Mouse (Mus musculus) hindbrain, embryonic 13.5 days (tissue): Measurements from ENCODE around the gene Rimbp2. TPM values are rescaled to one million over a fixed set of nuclear protein-coding genes. Genes with fewer than 3 reads are reported as not detected.
"Not testable (repeated sequence)": the region's sequence is repeated elsewhere in the genome, so short reads cannot be mapped to it uniquely, and the experiment has no call there.

Source experiments
- ATAC-seq: fragments of 200-750 bp; cut with Nextera tagmentation; 2 replicates; pipeline ENCODE4 v1.8.0; 2017; ENCODE audit warnings: moderate TSS enrichment; ENCODE audit not compliant: low FRiP score
- H3K27ac ChIP-seq: fragments of 300-500 bp; sonication (generic); 2 replicates; pipeline ENCODE4 v1.5.1; 2015; ENCODE audit warnings: inconsistent platforms, mild to moderate bottlenecking, moderate library complexity
- H3K27me3 ChIP-seq: fragments of 300-500 bp; sonication (generic); 2 replicates; pipeline ENCODE4 v1.6.1; 2015; ENCODE audit warnings: mild to moderate bottlenecking, inconsistent platforms
- H3K36me3 ChIP-seq: fragments of 300-500 bp; sonication (generic); 2 replicates; pipeline ENCODE4 v1.6.1; 2015; ENCODE audit warnings: mild to moderate bottlenecking, inconsistent platforms
- H3K4me1 ChIP-seq: fragments of 300-500 bp; sonication (generic); replicated peaks from 2 replicates; pipeline ENCODE4 v1.6.1; 2015; ENCODE audit warnings: inconsistent platforms
- H3K4me2 ChIP-seq: fragments of 300-500 bp; sonication (generic); 2 replicates; pipeline ENCODE4 v1.6.1; 2015; ENCODE audit warnings: inconsistent platforms, mild to moderate bottlenecking, moderate library complexity
- H3K4me3 ChIP-seq: fragments of 300-500 bp; sonication (generic); 2 replicates; pipeline ENCODE4 v1.5.1; 2015; ENCODE audit warnings: mild to moderate bottlenecking, inconsistent platforms
- H3K9ac ChIP-seq: fragments of 300-500 bp; sonication (generic); 2 replicates; pipeline ENCODE4 v1.6.1; 2015; ENCODE audit warnings: mild to moderate bottlenecking, inconsistent platforms
- H3K9me3 ChIP-seq: fragments of 300-500 bp; sonication (generic); 2 replicates; pipeline ENCODE4 v1.6.1; 2016; ENCODE audit warnings: inconsistent platforms
- WGBS: fragments of 180-500 bp; shearing (Covaris S2); methylation state at CpG from one replicate; pipeline ENCODE4 v1.1.7; 2015; 5-methylcytosine and 5-hydroxymethylcytosine counted together
- polyA plus RNA-seq: library from polyadenylated mRNA; unstranded; fragments of >200 nt; fragmentation: Nextera tagmentation; extraction: Ambion mirVana; gene quantifications from 2 replicates; pipeline ENCODE4 v1.2.1, GENCODE M21; 2015

Rimbp2 gene
- polyA plus RNA-seq, 1 experiment from 2014 or later: 4.2 TPM

DNA sequence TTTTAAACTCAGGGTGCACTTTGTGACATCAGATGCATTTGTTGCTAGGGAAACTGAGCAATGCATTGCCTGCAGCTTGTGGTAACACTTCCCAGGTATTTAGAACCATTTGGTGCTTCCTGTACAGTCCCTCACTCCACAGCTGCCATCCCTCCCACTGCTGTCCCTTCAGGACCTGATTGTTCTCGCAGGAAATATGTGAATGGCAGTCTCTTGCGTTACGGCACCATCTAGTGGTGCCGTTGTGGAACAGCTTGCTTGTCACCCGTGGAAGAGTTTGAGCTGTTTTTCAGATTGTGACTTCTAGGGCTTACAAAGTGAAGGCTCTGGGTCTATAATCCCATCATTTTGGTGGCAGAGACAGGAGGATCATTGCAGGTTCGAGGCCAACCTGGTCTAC, 219.3 kb downstream of the Rimbp2 start:
- Histone ChIP-seq H3K9ac (no peak overlapping the region), H3K9me3 (no peaks in the 10 kb centered on the region), H3K4me1 (peaks cover 1% of the 10 kb centered on the region), H3K4me2 (no peak overlapping the region), H3K4me3 (no peak overlapping the region), H3K27me3 (peaks cover 9% of the 10 kb centered on the region; the same call in 1 of the 2 replicates), H3K36me3 (no peaks in the 10 kb centered on the region), H3K27ac (no peak overlapping the region)
- 6% methylated on average over 6 of the region's 6 CpGs for WGBS
- no peak for ATAC-seq

- Histone ChIP-seq H3K4me3 (no peak overlapping the region), H3K4me1 (no peaks in the 10 kb centered on the region), H3K27me3 (peaks cover 7% of the 10 kb centered on the region; the same call in 1 of the 2 replicates), H3K36me3 (no peaks in the 10 kb centered on the region), H3K27ac (no peak overlapping the region), H3K9ac (no peak overlapping the region), H3K9me3 (no peaks in the 10 kb centered on the region), H3K4me2 (no peak overlapping the region)
- WGBS: 71% methylated on average over 11 of the region's 11 CpGs
- ATAC-seq: no peak
Observed at GRCm38 (mm10) chr5:128732416-128733014, 220.8 kb downstream of the Rimbp2 start.

DNA sequence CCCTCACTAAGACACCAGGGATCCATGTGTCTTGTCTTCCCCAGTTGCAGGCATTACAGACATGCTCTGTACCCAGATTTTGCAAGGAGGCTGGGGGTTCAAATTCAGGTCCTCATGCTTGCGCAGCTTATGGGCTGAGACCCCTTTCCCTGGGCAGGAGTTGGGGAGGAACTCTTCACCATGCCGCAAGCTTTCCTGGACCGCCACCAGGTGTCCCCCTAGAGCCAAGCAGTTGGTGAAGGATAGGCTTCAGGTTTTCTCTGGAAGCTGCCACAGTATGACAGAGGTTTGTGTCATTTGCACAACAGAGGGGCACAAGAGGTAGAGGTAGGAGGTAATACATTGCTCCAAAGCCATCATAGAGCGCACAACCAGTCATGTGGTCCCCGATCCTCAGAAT, 222.7 kb downstream of the Rimbp2 start:
- Histone ChIP-seq H3K4me3 (no peak overlapping the region), H3K4me2 (no peak overlapping the region), H3K9ac (no peak overlapping the region), H3K9me3 (no peaks in the 10 kb centered on the region), H3K27ac (no peak overlapping the region), H3K27me3 (peaks cover 3% of the 10 kb centered on the region; the same call in 1 of the 2 replicates), H3K4me1 (no peaks in the 10 kb centered on the region), H3K36me3 (no peaks in the 10 kb centered on the region)
- no peak for ATAC-seq
- 37% methylated on average over 5 of the region's 5 CpGs for WGBS

- 82% methylated on average over 5 of the region's 5 CpGs for WGBS
- no peak for ATAC-seq
Observed at GRCm38 (mm10) chr5:128729341-128729740, 223.9 kb downstream of the Rimbp2 start.

GRCm38 (mm10) chr5:128720461-128720860, 232.8 kb downstream of the Rimbp2 start:
- not testable (repeated sequence) for H3K27ac ChIP-seq, H3K4me3 ChIP-seq, H3K9ac ChIP-seq, H3K36me3 ChIP-seq, H3K27me3 ChIP-seq, H3K4me2 ChIP-seq, H3K9me3 ChIP-seq, ATAC-seq, H3K4me1 ChIP-seq
- whole genome bisulfite sequencing: 92% methylated on average over 11 of the region's 11 CpGs

More at GRCm38 (mm10) chr5:128729341-128729740, 223.9 kb downstream of the Rimbp2 start:
- no peaks in the 10 kb centered on the region for H3K4me1 ChIP-seq
- H3K9me3 ChIP-seq: no peaks in the 10 kb centered on the region
- no peak overlapping the region for H3K4me2 ChIP-seq
- no peak overlapping the region for H3K27ac ChIP-seq
- no peaks in the 10 kb centered on the region for H3K27me3 ChIP-seq
- H3K36me3 ChIP-seq: no peaks in the 10 kb centered on the region
- H3K4me3 ChIP-seq: no peak overlapping the region
- no peak overlapping the region for H3K9ac ChIP-seq

GRCm38 (mm10) chr5:128715171-128715570, 238.1 kb downstream of the Rimbp2 start:
- ATAC-seq: no peak
- H3K27ac ChIP-seq: no peak overlapping the region
- H3K36me3 ChIP-seq: no peaks in the 10 kb centered on the region
- no peak overlapping the region for H3K4me2 ChIP-seq
- no peaks in the 10 kb centered on the region for H3K9me3 ChIP-seq
- no peaks in the 10 kb centered on the region for H3K4me1 ChIP-seq
- no peaks in the 10 kb centered on the region for H3K27me3 ChIP-seq
- WGBS: 78% methylated on average over 16 of the region's 16 CpGs
- no peak overlapping the region for H3K4me3 ChIP-seq
- H3K9ac ChIP-seq: no peak overlapping the region

GRCm38 (mm10) chr5:128711847-128712246, 241.4 kb downstream of the Rimbp2 start:
- Histone ChIP-seq H3K36me3 (no peaks in the 10 kb centered on the region), H3K9ac (no peak overlapping the region), H3K4me3 (no peak overlapping the region), H3K4me2 (no peak overlapping the region), H3K4me1 (0 out of 2 replicates have a peak, but pooled peaks cover 2% of the 10 kb centered on the region), H3K27ac (no peak overlapping the region), H3K9me3 (no peaks in the 10 kb centered on the region), H3K27me3 (no peaks in the 10 kb centered on the region)
- no peak for ATAC-seq
- WGBS: 89% methylated on average over 6 of the region's 6 CpGs

DNA sequence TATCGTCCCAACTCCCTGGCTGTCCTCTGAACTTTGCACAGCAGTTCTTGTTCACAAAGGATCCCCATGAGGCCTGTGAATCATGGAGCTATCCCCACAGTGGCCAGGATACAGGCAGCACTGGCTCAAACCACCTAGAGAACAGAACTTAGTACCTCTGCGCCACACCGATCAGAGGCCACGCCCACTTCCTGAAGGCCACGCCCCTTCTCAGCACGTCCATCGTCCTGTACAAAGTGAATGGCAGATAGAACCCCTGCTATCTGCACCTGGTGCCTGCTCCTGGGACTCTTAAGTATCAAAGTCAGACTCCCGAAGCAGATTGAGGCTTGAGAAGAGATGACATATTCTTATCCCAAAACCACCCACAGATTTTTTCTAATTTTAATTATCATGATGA, 242.7 kb downstream of the Rimbp2 start:
- peaks cover 7% of the 10 kb centered on the region; the same call in 1 of the 2 replicates for H3K9me3 ChIP-seq
- H3K4me3 ChIP-seq: no peak overlapping the region
- 27% methylated on average over 8 of the region's 8 CpGs for WGBS
- H3K27ac ChIP-seq: no peak overlapping the region
- H3K4me2 ChIP-seq: no peak overlapping the region
- no peak for ATAC-seq
- 0 out of 2 replicates have a peak, but pooled peaks cover 2% of the 10 kb centered on the region for H3K4me1 ChIP-seq
- H3K27me3 ChIP-seq: no peaks in the 10 kb centered on the region
- H3K36me3 ChIP-seq: no peaks in the 10 kb centered on the region
- no peak overlapping the region for H3K9ac ChIP-seq

- no peak overlapping the region for H3K4me2 ChIP-seq
- no peak for ATAC-seq
- peaks cover 5% of the 10 kb centered on the region for H3K4me1 ChIP-seq
- no peak overlapping the region for H3K4me3 ChIP-seq
- H3K9ac ChIP-seq: no peak overlapping the region
- H3K36me3 ChIP-seq: no peaks in the 10 kb centered on the region
- 68% methylated on average over 5 of the region's 5 CpGs for WGBS
- H3K27ac ChIP-seq: no peak overlapping the region
- H3K27me3 ChIP-seq: no peaks in the 10 kb centered on the region
- peaks cover 7% of the 10 kb centered on the region; the same call in 1 of the 2 replicates for H3K9me3 ChIP-seq
Observed at GRCm38 (mm10) chr5:128708929-128709328, 244.4 kb downstream of the Rimbp2 start.

Other genes starting within 250 kb of the Rimbp2 start
- gene Stx2, start 55.1 kb upstream of the Rimbp2 start, polyA plus RNA-seq: 18.0 and 21.1 TPM in 2 replicates
- gene Ran, start 66.6 kb upstream of the Rimbp2 start, polyA plus RNA-seq: 416 and 421 TPM in 2 replicates
- 0.13 and 0.14 TPM in 2 replicates for gene Adgrd1, start 143.3 kb upstream of the Rimbp2 start, polyA plus RNA-seq